In genomic region chr10:13438118-13438821, GRCm38 (mm10) we compare ENCODE assay signal across 14 mouse cellular contexts. TPM values are rescaled to one million over a fixed set of nuclear protein-coding genes. Genes with fewer than 3 reads are reported as not detected.
DNase-seq lines count a peak whose midpoint lies in the region; ATAC-seq lines count a peak whose summit lies in the region.
"Had no signal": no experiment of that assay in that cellular context is flagged by ENCODE, and none has a peak within 500 bp of the region (broad histone marks: within the 10 kb centered on the region; RNA-seq: fewer than 3 reads in every experiment).

No protein-coding gene starts in this region.

- no peak for ATAC-seq in kidney, embryonic 14.5 days (ENCODE audit: low FRiP score, low TSS enrichment)
- peak; percentile 61 for ATAC-seq in inflammation-experienced regulatory T-cells, adult 6 months
- no peak for ATAC-seq in erythroblast, adult 5-6 weeks (replicated peaks; ENCODE audit: low FRiP score, poor library complexity, severe bottlenecking)
- ATAC-seq in hindbrain, embryonic 14.5 days (ENCODE audit: low FRiP score), result no peak
- ATAC-seq: CD4-positive, CD25-positive, alpha-beta regulatory T cell, adult 4 months had no signal

- H3K4me3 ChIP-seq in kidney, embryonic 14.5 days (ENCODE audit: low read length), result no peak overlapping the region
- no peak overlapping the region for H3K4me3 ChIP-seq in hindbrain, embryonic 14.5 days (replicated peaks; ENCODE audit: low read length)
- H3K4me3 ChIP-seq: hindbrain, embryonic 15.5 days; left cerebral cortex, adult 2 months; myocyte had no signal

- H3K9ac ChIP-seq in kidney, embryonic 14.5 days (ENCODE audit: low read depth, low read length), result no peak overlapping the region
- H3K9ac ChIP-seq in hindbrain, embryonic 14.5 days, result no peak overlapping the region
- H3K9ac ChIP-seq: hindbrain, embryonic 15.5 days had no signal

- H3K9me3 ChIP-seq in kidney, embryonic 14.5 days (ENCODE audit: control insufficient read depth, low read length), result no peaks in the 10 kb centered on the region
- H3K9me3 ChIP-seq in hindbrain, embryonic 14.5 days (ENCODE audit: control insufficient read depth, low read length), result no peaks in the 10 kb centered on the region
- H3K9me3 ChIP-seq: hindbrain, embryonic 15.5 days had no signal

- peak; percentile 79 for DNase-seq in kidney, adult 11 months
- DNase-seq in CD4-positive helper T cell, adult 2 months (ENCODE audit: low read depth, low spot score), result peak; percentile 53
- DNase-seq in kidney, postnatal 4 days, result peak; percentile 29 to 58
- no peak for DNase-seq in thymus, postnatal 0 days (ENCODE audit: low spot score)
- no peak for DNase-seq in hindbrain, embryonic 14.5 days (ENCODE audit: low spot score)
- DNase-seq: cerebellum, adult 2 months had no signal

- H3K27me3 ChIP-seq in kidney, embryonic 14.5 days (ENCODE audit: control insufficient read depth, insufficient read depth, low read length), result no peaks in the 10 kb centered on the region
- no peaks in the 10 kb centered on the region for H3K27me3 ChIP-seq in hindbrain, embryonic 14.5 days (ENCODE audit: control insufficient read depth, insufficient read depth, low read length)
- H3K27me3 ChIP-seq: hindbrain, embryonic 15.5 days had no signal

- 61% methylated on average over 10 of the region's 10 CpGs for WGBS in kidney, embryonic 14.5 days
- 61% methylated on average over 10 of the region's 10 CpGs for WGBS in hindbrain, embryonic 14.5 days

- 0 out of 2 replicates have a peak, but pooled peaks cover 3% of the 10 kb centered on the region for H3K4me1 ChIP-seq in kidney, embryonic 14.5 days (ENCODE audit: control insufficient read depth, insufficient read depth, low read length)
- no peaks in the 10 kb centered on the region for H3K4me1 ChIP-seq in hindbrain, embryonic 14.5 days (replicated peaks; ENCODE audit: control insufficient read depth, insufficient read depth, low read length)
- H3K4me1 ChIP-seq: hindbrain, embryonic 15.5 days had no signal

- H3K36me3 ChIP-seq in kidney, embryonic 14.5 days (ENCODE audit: control insufficient read depth, insufficient read depth, low read length), result no peaks in the 10 kb centered on the region
- H3K36me3 ChIP-seq in hindbrain, embryonic 14.5 days (replicated peaks; ENCODE audit: control insufficient read depth, insufficient read depth), result no peaks in the 10 kb centered on the region
- H3K36me3 ChIP-seq: hindbrain, embryonic 15.5 days had no signal

- H3K27ac ChIP-seq in kidney, embryonic 14.5 days (ENCODE audit: low read depth, low read length), result no peak overlapping the region; the same call in 1 of the 2 replicates
- H3K27ac ChIP-seq in hindbrain, embryonic 14.5 days, result no peak overlapping the region
- H3K27ac ChIP-seq: hindbrain, embryonic 15.5 days; left cerebral cortex, adult 2 months had no signal

- no peak overlapping the region for H3K4me2 ChIP-seq in kidney, embryonic 14.5 days (replicated peaks; ENCODE audit: low read depth, low read length)
- no peak overlapping the region for H3K4me2 ChIP-seq in hindbrain, embryonic 14.5 days (replicated peaks)
- H3K4me2 ChIP-seq: hindbrain, embryonic 15.5 days; liver, embryonic 11.5 days had no signal

RNA-seq across cellular contexts. Expression of gene Phactr2, which starts 35.9 kb away (rescaled TPM):
- 41.5 and 43.8 TPM in 2 replicates for polyA plus RNA-seq in kidney, embryonic 14.5 days (2014; fragmentation: Nextera tagmentation; extraction: Ambion mirVana)
- 1 to 10 TPM; 3.6 to 4.7 (median 3.9) TPM for polyA plus RNA-seq in inflammation-experienced regulatory T-cells, adult 6 months (2017; shearing (Covaris generic))
- polyA plus RNA-seq in thymus, postnatal 0 days (2015; fragmentation: Nextera tagmentation; extraction: Ambion mirVana), result 6.8 and 7.0 TPM in 2 replicates
- total RNA-seq in erythroblast, adult 5-6 weeks (2015; ENCODE audit: low replicate concordance), result 8.3 and 9.6 TPM in 2 replicates
- 5.2 and 9.3 TPM in 2 replicates for total RNA-seq in erythroblast, adult 5-6 weeks (2017; ENCODE audit: low replicate concordance)
- 9.0 and 9.7 TPM in 2 replicates for polyA plus RNA-seq in hindbrain, embryonic 14.5 days (2014; fragmentation: Nextera tagmentation; extraction: Ambion mirVana)
- polyA plus RNA-seq: myocyte had no signal

Comparison
In these comparisons a context has a peak if more than half of its experiments do, and no peak if none do; other contexts are left out.
1. DNase-seq: peak in kidney, adult 11 months (single experiment), CD4-positive helper T cell, adult 2 months (single experiment) and kidney, postnatal 4 days (2 of 2); none in thymus, postnatal 0 days (single experiment) and hindbrain, embryonic 14.5 days (single experiment).